Mouse (Mus musculus): ENCODE measurements around the gene Creb5. TPM values are rescaled to one million over a fixed set of nuclear protein-coding genes. Genes with fewer than 3 reads are reported as not detected.

Gene Creb5
- total RNA-seq, 1 experiment from 2014 or later, result 1.0 TPM

DNA sequence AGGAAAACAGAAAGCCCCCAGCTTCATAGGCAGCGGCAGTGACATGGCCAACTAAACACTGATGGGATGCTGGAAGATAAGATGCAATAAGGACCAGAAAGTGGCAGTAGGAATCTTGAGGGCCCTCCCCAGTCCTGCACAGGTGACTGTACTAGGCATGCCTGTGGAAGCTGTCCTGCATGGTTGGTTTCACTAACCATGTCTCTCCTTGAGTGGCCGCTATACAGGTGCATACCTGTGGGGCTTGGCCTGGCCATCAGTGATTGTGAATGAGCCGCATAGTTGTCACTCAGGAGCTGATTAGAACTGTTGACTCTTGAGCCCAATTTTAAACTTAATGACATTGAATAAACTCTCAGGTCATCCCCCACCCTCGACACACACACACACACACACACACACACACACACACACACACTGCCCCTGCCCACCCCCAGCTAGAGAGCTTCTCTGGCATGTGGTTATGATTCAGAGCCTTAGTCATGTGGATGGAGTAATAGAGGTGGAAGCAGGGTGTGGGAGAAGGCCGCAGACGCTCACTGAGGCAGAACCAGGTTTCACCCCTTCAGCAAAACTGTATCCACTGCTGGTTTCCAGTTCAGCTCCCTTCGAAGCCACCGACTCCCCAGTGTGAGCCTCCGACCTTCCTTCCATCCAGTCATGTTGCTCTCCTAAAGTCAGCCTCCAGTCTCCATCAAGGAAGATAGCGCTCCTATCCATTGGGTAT, 419.7 kb downstream of the Creb5 start:
- no peak for ATAC-seq (ENCODE audit: extremely low read depth, insufficient number of reproducible peaks, low FRiP score, poor library complexity, severe bottlenecking)

DNA sequence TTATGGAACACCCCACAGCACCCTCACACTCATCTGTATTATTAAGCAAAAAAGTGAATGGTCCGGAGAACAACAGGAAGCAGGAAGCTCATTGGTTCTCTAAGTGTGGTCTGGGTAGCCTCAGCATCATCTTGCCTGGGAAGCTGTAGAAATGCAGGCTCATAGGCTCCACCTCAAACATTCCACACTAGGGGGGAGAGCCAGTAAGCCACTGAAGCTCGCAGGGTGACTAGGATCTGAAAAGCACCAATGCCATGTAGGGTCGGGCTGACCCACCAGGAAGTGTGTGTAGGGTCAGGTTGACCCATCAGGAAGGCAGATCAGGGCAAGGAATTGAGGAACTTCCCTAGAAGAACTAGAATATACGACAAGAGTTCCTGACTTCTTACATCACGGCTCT, 420.7 kb downstream of the Creb5 start:
- ATAC-seq (ENCODE audit: extremely low read depth, insufficient number of reproducible peaks, low FRiP score, poor library complexity, severe bottlenecking), result no peak

DNA sequence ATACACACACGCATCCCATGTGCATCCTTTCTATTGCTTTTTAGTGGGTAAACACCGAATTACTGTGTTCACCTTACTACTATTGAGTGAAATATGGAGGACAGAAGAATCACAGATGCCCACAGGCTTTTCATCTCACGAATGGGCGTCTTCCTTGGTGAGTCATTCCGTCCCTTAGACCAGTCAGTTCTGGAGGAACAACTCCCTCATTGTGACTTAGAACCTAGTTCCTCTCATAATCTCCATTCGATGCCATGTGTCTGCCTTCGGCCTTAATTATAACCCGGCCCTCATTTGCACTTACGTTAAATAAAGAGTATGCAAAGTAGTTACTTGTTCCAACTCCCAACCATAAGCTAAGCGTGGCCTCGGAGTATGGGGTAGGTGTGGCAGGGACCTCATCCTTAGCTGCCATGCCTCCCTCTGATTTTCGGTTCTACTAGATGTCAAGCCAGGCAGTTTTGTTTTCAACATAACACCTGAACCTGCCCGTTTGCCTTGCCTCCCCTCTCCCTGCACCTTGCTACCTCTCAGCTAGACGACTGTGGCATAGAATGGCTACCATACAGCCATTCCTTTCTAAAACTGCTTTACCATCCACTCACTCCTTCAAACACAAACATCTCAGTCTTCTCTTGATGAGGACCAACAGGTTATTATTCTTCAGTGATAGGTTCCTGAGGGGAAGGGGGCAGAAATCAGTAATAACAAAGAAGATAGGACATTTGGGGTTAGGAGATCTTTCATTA, 422.8 kb downstream of the Creb5 start:
- ATAC-seq (ENCODE audit: extremely low read depth, insufficient number of reproducible peaks, low FRiP score, poor library complexity, severe bottlenecking), result no peak

DNA sequence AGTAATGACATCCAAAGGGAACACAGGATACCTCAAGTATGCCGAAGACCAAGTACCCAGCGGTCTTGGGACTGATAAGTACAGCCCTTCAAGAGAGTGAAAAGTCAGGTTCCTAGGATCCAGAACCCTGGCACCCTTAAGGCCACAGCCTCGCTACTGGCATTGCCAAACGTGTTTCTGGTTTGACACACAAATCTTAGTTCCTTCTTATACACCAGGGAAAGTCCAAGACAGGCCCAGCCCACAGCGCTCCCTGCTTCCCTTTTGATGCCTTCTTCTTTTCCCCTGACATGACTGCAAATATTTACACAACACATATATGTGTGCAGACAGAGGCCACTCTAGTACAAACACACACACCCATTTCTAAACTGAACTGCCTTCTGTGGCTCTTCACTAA, 423.5 kb downstream of the Creb5 start:
- ATAC-seq (ENCODE audit: extremely low read depth, insufficient number of reproducible peaks, low FRiP score, poor library complexity, severe bottlenecking), result no peak

DNA sequence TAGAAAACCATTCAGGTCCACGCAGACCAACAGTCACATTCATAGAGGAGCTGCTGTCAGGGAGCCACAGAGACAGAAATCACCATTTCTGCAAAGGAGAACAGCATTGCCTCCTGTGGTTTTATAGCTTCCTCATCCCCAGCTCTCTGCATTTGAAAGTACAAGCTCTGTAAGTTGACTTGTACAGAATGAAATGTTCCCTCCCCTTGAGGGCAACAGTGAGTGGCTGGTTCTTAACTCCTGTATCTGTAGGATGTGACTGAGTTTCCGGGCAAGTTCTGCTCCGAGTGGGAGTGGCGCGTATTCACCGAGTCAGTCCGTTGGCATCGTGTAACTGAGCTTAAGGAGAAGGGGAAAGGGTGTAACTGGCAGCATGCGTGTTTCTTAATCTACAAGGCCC, 426.1 kb downstream of the Creb5 start:
- ATAC-seq (ENCODE audit: extremely low read depth, insufficient number of reproducible peaks, low FRiP score, poor library complexity, severe bottlenecking), result no peak

DNA sequence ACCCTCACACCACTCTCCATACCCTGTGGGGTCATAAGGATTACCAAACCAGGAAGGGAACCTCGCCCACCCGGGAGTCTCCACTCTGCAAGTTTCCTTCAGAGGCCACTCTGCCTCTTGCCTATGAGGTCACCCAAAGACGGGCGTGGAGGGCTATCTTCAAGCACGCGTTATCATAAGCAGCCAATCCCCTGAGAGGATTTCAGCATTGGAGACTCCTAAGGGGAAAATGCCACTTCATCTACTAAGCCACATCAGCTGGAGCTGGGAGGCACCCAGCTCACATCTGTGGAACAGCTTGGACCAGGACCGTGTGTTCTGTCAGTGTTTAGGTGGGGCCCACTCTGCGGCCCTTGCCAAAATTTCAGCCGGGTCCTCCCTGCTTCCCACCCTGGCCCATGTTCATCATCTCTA, 427.8 kb downstream of the Creb5 start:
- ATAC-seq (ENCODE audit: extremely low read depth, insufficient number of reproducible peaks, low FRiP score, poor library complexity, severe bottlenecking), result no peak

DNA sequence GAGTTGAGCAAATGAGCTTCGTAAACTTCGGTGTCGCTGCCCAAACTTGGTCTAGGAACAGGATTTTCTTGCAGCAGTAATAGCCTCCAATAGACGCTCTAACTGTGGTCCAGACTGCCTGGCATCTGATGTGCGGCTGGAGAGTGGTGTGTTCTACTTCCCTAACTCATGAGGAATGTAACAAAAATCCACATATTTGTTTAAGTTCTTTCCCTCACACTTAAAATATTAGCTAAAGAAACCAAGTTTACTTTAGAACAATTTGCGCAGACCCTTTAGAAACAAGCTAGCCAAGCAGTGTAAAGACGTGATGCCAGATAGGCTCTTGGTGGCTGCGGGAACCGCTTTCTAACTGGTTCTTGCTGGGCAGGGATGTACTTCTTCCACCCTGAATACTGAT, 428.9 kb downstream of the Creb5 start:
- ATAC-seq (ENCODE audit: extremely low read depth, insufficient number of reproducible peaks, low FRiP score, poor library complexity, severe bottlenecking), result no peak

DNA sequence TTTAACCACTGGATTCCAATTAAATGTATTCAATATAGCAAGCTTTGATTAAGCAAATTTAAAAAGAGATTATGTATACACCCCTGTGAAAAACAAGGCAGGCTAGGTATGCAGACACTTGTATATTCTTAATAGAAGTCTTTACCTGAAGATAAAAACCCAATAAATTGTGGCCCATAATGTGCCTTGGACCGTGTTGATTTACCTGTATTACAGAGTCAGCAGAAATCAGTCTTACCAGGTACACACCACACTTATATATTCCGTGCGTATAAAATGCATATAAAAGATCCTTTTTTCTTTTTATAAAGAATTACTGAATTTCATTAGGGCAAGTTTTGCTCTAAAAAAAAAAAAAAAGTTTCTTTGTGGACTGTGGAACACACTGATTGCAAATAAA, 432.9 kb downstream of the Creb5 start:
- no peak for ATAC-seq (ENCODE audit: extremely low read depth, insufficient number of reproducible peaks, low FRiP score, poor library complexity, severe bottlenecking)

DNA sequence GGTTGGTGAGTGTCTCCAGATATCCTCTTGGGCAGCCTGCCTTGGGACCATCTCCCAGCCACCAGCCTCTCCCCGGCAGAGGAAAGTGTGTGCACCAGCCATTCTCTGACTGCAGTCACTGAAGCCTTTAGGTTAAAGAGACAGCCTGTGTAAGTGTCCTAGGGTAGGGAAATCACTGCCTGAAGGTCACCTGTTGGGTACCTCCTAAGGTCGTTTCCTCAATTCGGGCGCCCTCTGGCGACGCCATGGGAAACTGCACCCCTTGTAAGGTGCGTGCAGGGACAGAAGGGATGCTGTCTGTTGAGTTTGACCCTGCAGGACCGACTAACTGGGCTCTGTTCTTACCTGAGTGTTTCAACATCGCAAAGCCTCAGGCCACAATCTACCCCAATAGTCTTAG, 434.5 kb downstream of the Creb5 start:
- ATAC-seq (ENCODE audit: extremely low read depth, insufficient number of reproducible peaks, low FRiP score, poor library complexity, severe bottlenecking), result peak; percentile 44; the same call in 1 of the 2 replicates

DNA sequence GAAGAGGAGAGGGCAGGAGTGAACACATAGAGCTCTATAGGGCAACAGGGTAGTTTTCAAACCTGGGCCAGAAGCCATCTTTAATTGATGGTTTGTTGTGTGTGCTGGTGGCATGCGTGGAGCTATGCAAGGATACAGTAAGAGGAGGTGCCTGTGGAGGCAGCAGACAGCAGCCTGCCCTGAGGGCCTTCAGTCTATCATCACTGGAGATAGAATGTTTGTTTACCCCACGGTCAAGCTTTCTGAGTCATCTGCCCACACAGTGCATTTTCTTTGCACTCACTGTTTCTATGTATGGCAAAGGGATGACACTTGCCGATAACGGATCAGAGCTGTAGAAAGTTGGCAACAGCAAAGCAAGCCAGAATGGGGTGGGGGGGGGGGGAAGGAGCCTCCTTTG, 435.6 kb downstream of the Creb5 start:
- no peak for ATAC-seq (ENCODE audit: extremely low read depth, insufficient number of reproducible peaks, low FRiP score, poor library complexity, severe bottlenecking)

DNA sequence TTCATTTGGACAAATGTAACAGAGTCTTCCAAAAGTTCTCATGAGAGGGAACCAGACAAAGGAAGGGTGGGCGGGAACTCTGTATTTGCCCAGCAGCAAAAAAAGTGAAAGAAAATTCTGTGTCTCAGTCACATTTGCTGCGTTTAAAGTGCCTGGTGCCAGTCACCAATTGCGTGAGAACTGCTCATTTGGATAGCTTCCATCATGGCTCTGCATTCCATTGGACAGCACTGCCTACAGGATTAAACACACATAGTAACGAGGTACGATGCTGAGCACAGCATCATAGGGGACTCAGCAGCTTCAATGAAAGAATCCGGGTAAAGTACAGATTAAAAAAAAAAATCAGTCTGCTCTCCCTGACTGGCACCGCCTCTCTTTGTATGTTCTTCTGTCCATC, 443.4 kb downstream of the Creb5 start:
- ATAC-seq (ENCODE audit: extremely low read depth, insufficient number of reproducible peaks, low FRiP score, poor library complexity, severe bottlenecking), result no peak

DNA sequence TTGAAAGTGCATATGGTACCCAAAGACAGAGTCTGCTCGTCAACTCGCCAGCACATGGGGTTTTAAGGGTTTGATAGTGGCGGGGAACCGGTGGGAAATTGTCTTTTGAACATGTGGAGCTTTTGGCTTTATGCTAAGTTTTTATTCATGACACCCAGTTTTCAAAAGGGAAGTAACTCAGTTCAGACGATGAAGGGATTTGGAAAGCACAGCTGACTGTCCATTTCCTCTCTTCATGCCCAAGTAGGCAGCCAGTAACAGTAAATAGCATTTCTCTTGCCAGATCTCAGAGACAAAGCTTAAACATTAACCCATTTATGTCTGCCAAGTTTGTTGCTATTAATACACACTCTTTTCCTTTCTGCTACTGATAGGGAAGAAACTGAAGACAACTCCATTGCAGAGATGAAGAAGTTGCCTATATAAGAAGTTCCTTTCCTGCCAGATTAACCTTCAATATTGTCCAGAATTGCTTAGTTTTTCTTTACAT, 444.0 kb downstream of the Creb5 start:
- ATAC-seq (ENCODE audit: extremely low read depth, insufficient number of reproducible peaks, low FRiP score, poor library complexity, severe bottlenecking), result no peak

DNA sequence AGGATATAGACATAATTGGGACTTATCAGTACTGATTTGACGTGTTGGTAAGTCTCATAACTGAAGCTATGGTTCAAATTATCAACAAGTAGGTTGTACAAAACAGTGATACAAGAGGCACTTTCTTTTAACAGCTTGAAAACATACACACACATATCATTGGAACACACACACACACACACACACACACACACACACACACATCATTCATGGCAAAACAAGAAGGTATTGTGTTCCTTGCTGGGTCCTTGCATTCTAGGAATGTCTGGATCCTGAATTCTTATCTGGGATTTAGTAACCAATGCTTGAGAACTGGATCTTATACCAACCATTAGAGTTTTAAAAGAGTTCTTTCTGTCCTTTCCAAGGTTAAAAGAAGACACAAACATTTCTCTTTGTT, 446.5 kb downstream of the Creb5 start:
- no peak for ATAC-seq (ENCODE audit: extremely low read depth, insufficient number of reproducible peaks, low FRiP score, poor library complexity, severe bottlenecking)

DNA sequence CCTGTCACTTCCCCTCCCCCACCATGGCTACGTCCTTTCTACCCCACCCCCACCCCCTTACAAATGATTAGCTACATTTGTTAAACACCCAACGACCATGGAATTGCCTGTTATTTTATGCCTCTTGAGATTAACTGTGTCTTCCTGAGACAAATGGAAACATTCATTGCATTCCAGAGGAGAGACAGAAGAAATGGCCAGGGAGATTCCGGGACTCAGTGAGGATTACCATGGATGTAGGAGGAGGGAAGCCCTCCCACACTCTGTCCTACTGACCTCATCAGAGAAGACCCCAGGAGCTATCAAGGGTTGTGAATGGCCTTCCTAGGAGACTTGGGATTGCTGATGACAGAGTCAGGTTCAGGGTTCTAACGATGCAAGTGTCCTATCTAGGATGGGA, 446.9 kb downstream of the Creb5 start:
- no peak for ATAC-seq (ENCODE audit: extremely low read depth, insufficient number of reproducible peaks, low FRiP score, poor library complexity, severe bottlenecking)

DNA sequence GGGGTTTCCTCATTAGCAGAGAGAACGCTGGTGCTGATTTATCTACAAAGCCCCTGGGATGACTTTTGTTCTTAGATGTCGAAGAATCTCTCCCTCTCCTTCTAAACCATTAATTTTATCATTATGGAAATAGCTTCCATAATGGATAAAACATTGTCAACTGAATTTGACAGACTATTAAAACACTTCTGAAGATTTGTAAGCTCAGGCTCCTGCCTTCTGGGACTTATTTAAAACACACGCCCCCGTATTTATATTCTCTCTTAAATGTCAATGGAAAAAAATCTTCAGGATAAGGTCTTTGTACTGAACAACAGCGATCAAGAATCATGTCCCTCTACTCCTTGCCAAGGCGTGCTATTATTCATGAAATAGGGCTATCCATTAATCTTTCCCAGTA, 448.6 kb downstream of the Creb5 start:
- ATAC-seq (ENCODE audit: extremely low read depth, insufficient number of reproducible peaks, low FRiP score, poor library complexity, severe bottlenecking), result no peak

DNA sequence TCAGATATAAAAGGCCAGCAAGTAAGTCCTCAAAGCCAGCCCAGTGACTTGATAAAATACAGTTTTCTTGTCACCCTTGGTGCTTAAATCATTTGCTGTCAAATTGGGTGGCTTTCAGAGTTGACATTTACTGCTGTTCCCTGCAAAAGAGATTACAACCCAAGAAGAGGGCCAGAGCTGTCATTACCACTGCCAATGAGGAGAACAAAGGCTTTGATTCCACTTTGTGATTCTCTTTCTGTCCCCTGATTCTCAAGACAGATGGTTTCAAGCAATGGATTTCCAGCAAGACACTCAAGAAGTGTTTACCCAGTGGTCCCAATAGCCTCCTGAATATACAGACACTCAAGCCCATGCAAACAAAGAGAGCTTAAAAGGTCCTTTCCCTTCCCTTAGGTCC, 451.1 kb downstream of the Creb5 start:
- ATAC-seq (ENCODE audit: extremely low read depth, insufficient number of reproducible peaks, low FRiP score, poor library complexity, severe bottlenecking), result no peak

DNA sequence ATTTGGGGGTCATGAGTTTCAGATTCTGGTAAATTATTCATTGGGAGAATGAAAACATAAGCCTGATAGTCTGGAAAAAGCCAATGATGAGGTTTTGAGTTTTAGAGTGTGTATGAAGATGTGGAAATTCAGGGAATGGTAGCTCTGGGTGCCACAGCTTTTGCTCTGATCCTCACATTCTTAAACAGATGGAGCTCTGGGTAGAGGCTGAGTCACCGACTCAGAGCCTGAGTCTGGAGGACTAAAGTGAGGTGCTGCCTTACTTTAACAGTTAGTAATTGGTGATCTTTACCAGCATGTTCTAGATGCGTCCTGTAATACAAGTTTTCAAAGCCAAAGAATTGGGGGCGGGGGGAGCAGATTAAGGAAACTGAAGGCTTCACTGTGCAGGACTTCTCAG, 454.2 kb downstream of the Creb5 start:
- no peak for ATAC-seq (ENCODE audit: extremely low read depth, insufficient number of reproducible peaks, low FRiP score, poor library complexity, severe bottlenecking)

Measured in neutrophil, adult 5-6 weeks (primary cell).